Mouse (Mus musculus) heart, postnatal 25 days (tissue): ENCODE measurements around the gene Nfic. TPM values are rescaled to one million over a fixed set of nuclear protein-coding genes. Genes with fewer than 3 reads are reported as not detected.

ENCODE experiments used
- DNase-seq: peaks from one replicate; pipeline ENCODE4 v3.0.0; 2022; ENCODE audit warnings: low spot score
- intact Hi-C: fragments of 180-260 bp; cut with DNase I; formaldehyde crosslinking; loops from one replicate; pipeline ENCODE4 v1.15.1; 2025
- total RNA-seq, 2 experiments: library from RNA; stranded (reverse); gene quantifications; 2 replicates each; pipeline ENCODE4 v1.2.3; 2021

The Nfic gene
- total RNA-seq, 2 experiments from 2014 or later: 110 to 130 TPM

- intact Hi-C loops: no loop called here
- DNase-seq: peak; percentile 23
These were observed 33.7 kb downstream of the Nfic start for GRCm38 (mm10) chr10:81421797-81422100.

- peak; percentile 1 for DNase-seq
- intact Hi-C loops: no loop called here
These were observed 34.2 kb downstream of the Nfic start for GRCm38 (mm10) chr10:81421041-81421796.

GRCm38 (mm10) chr10:81420191-81420767, 35.2 kb downstream of the Nfic start:
- peak; percentile 1 for DNase-seq
- intact Hi-C loops: no loop called here

- DNase-seq: peak; percentile 1
- intact Hi-C loops: no loop called here
These were observed 36.1 kb downstream of the Nfic start for GRCm38 (mm10) chr10:81419111-81419928.

- intact Hi-C loops: no loop called here
- no peak for DNase-seq
These were observed 37.0 kb downstream of the Nfic start for GRCm38 (mm10) chr10:81418216-81419070.

- DNase-seq: no peak
- intact Hi-C loops: no loop called here
These were observed 37.9 kb downstream of the Nfic start for GRCm38 (mm10) chr10:81417227-81418215.

- intact Hi-C loops: no loop called here
- DNase-seq: peak; percentile 83
These were observed 38.7 kb downstream of the Nfic start for GRCm38 (mm10) chr10:81416581-81417226.

- intact Hi-C loops: no loop called here
- DNase-seq: no peak
These were observed 39.7 kb downstream of the Nfic start for GRCm38 (mm10) chr10:81415549-81416310.

- DNase-seq: no peak
- intact Hi-C loops: no loop called here
These were observed 40.3 kb downstream of the Nfic start for GRCm38 (mm10) chr10:81415146-81415545.

GRCm38 (mm10) chr10:81414682-81415081, 40.8 kb downstream of the Nfic start:
- intact Hi-C loops: no loop called here
- no peak for DNase-seq

- DNase-seq: peak; percentile 89
- intact Hi-C loops: no loop called here
These were observed 41.8 kb downstream of the Nfic start for GRCm38 (mm10) chr10:81413310-81414261.

GRCm38 (mm10) chr10:81412586-81413309, 42.7 kb downstream of the Nfic start:
- intact Hi-C loops: loop anchor here (1.0 kb wide), 1 partner anchor 18 kb away; no protein-coding TSS in a partner anchor
- DNase-seq: no peak

GRCm38 (mm10) chr10:81411471-81412400, 43.7 kb downstream of the Nfic start:
- peak; percentile 96 for DNase-seq
- intact Hi-C loops: loop anchor here (1.0 kb wide), 1 partner anchor 19 kb away; no protein-coding TSS in a partner anchor

- no peak for DNase-seq
- intact Hi-C loops: no loop called here
These were observed 44.5 kb downstream of the Nfic start for GRCm38 (mm10) chr10:81410981-81411380.

GRCm38 (mm10) chr10:81410350-81410749, 45.1 kb downstream of the Nfic start:
- DNase-seq: no peak
- intact Hi-C loops: no loop called here
